Mouse (Mus musculus): ENCODE measurements around the gene Oxct1. TPM values are rescaled to one million over a fixed set of nuclear protein-coding genes. Genes with fewer than 3 reads are reported as not detected.
A peak's percentile ranks its signal among the peaks of the same experiment; 100 is the strongest.

The Oxct1 gene
- polyA plus RNA-seq, 1 experiment from 2014 or later, result 363 TPM

GRCm38 (mm10) chr15:4027671-4028410, 1.7 kb downstream of the Oxct1 start:
- no peaks in the 10 kb centered on the region for H3K36me3 ChIP-seq (ENCODE audit: insufficient read depth, low read length)
- H3K9me3 ChIP-seq (ENCODE audit: low read length), result no peaks in the 10 kb centered on the region
- ATAC-seq (ENCODE audit: low FRiP score, low TSS enrichment), result peak; percentile 5; the same call in 1 of the 2 replicates
- H3K9ac ChIP-seq (replicated peaks; ENCODE audit: low read length), result peak overlapping the region; percentile 93
- H3K27me3 ChIP-seq (ENCODE audit: insufficient read depth, low read length), result no peaks in the 10 kb centered on the region
- peak overlapping the region; percentile 89 for H3K4me3 ChIP-seq (ENCODE audit: low read length)
- 4% methylated on average over 6 of the region's 6 CpGs for WGBS
- H3K27ac ChIP-seq (ENCODE audit: low read length), result peak overlapping the region; percentile 98
- H3K4me1 ChIP-seq (ENCODE audit: insufficient read depth, low read length), result peaks cover 23% of the 10 kb centered on the region
- peak overlapping the region; percentile 64 for H3K4me2 ChIP-seq (replicated peaks; ENCODE audit: low read depth, low read length)

GRCm38 (mm10) chr15:4028411-4028700, 2.2 kb downstream of the Oxct1 start:
- Histone ChIP-seq H3K9ac (replicated peaks; ENCODE audit: low read length) (no peak overlapping the region), H3K36me3 (ENCODE audit: insufficient read depth, low read length) (no peaks in the 10 kb centered on the region), H3K4me3 (ENCODE audit: low read length) (peak overlapping the region; percentile 89; the same call in 1 of the 2 replicates), H3K27ac (ENCODE audit: low read length) (peak overlapping the region; percentile 98), H3K27me3 (ENCODE audit: insufficient read depth, low read length) (no peaks in the 10 kb centered on the region), H3K9me3 (ENCODE audit: low read length) (no peaks in the 10 kb centered on the region), H3K4me1 (ENCODE audit: insufficient read depth, low read length) (peaks cover 23% of the 10 kb centered on the region), H3K4me2 (replicated peaks; ENCODE audit: low read depth, low read length) (peak overlapping the region; percentile 64)
- ATAC-seq (ENCODE audit: low FRiP score, low TSS enrichment), result no peak
- WGBS, result 70% methylated on average over 6 of the region's 6 CpGs

GRCm38 (mm10) chr15:4028960-4029359, 2.8 kb downstream of the Oxct1 start:
- Histone ChIP-seq H3K9me3 (ENCODE audit: low read length) (no peaks in the 10 kb centered on the region), H3K27ac (ENCODE audit: low read length) (peak overlapping the region; percentile 98), H3K4me2 (replicated peaks; ENCODE audit: low read depth, low read length) (no peak overlapping the region), H3K27me3 (ENCODE audit: insufficient read depth, low read length) (no peaks in the 10 kb centered on the region), H3K4me3 (ENCODE audit: low read length) (no peak overlapping the region), H3K9ac (replicated peaks; ENCODE audit: low read length) (no peak overlapping the region), H3K36me3 (ENCODE audit: insufficient read depth, low read length) (no peaks in the 10 kb centered on the region), H3K4me1 (ENCODE audit: insufficient read depth, low read length) (peaks cover 23% of the 10 kb centered on the region)
- no peak for ATAC-seq (ENCODE audit: low FRiP score, low TSS enrichment)

- WGBS, result 75% methylated on average over 3 of the region's 3 CpGs
- Histone ChIP-seq H3K9me3 (ENCODE audit: low read length) (no peaks in the 10 kb centered on the region), H3K4me2 (replicated peaks; ENCODE audit: low read depth, low read length) (no peak overlapping the region), H3K36me3 (ENCODE audit: insufficient read depth, low read length) (peaks cover 12% of the 10 kb centered on the region), H3K27ac (ENCODE audit: low read length) (no peak overlapping the region), H3K27me3 (ENCODE audit: insufficient read depth, low read length) (no peaks in the 10 kb centered on the region), H3K9ac (replicated peaks; ENCODE audit: low read length) (no peak overlapping the region), H3K4me1 (ENCODE audit: insufficient read depth, low read length) (peaks cover 3% of the 10 kb centered on the region; the same call in 1 of the 2 replicates), H3K4me3 (ENCODE audit: low read length) (no peak overlapping the region)
- no peak for ATAC-seq (ENCODE audit: low FRiP score, low TSS enrichment)
These were observed 7.2 kb downstream of the Oxct1 start for GRCm38 (mm10) chr15:4033168-4034004.

GRCm38 (mm10) chr15:4042423-4042822, 16.2 kb downstream of the Oxct1 start:
- H3K4me3 ChIP-seq (ENCODE audit: low read length), result no peak overlapping the region
- no peak overlapping the region for H3K4me2 ChIP-seq (replicated peaks; ENCODE audit: low read depth, low read length)
- H3K9ac ChIP-seq (replicated peaks; ENCODE audit: low read length), result no peak overlapping the region
- no peaks in the 10 kb centered on the region for H3K9me3 ChIP-seq (ENCODE audit: low read length)
- 74% methylated on average over 3 of the region's 3 CpGs for WGBS
- ATAC-seq (ENCODE audit: low FRiP score, low TSS enrichment), result no peak
- H3K27ac ChIP-seq (ENCODE audit: low read length), result no peak overlapping the region
- H3K4me1 ChIP-seq (ENCODE audit: insufficient read depth, low read length), result no peaks in the 10 kb centered on the region; the same call in 1 of the 2 replicates
- no peaks in the 10 kb centered on the region for H3K27me3 ChIP-seq (ENCODE audit: insufficient read depth, low read length)
- peaks cover 20% of the 10 kb centered on the region for H3K36me3 ChIP-seq (ENCODE audit: insufficient read depth, low read length)

GRCm38 (mm10) chr15:4043032-4043471, 16.9 kb downstream of the Oxct1 start:
- peak; percentile 35; the same call in 1 of the 2 replicates for ATAC-seq (ENCODE audit: low FRiP score, low TSS enrichment)
- H3K9me3 ChIP-seq (ENCODE audit: low read length), result no peaks in the 10 kb centered on the region
- WGBS, result 25% methylated on average over 4 of the region's 4 CpGs
- H3K9ac ChIP-seq (replicated peaks; ENCODE audit: low read length), result no peak overlapping the region
- no peak overlapping the region for H3K4me3 ChIP-seq (ENCODE audit: low read length)
- peaks cover 16% of the 10 kb centered on the region for H3K36me3 ChIP-seq (ENCODE audit: insufficient read depth, low read length)
- H3K27me3 ChIP-seq (ENCODE audit: insufficient read depth, low read length), result no peaks in the 10 kb centered on the region
- no peak overlapping the region for H3K27ac ChIP-seq (ENCODE audit: low read length)
- H3K4me2 ChIP-seq (replicated peaks; ENCODE audit: low read depth, low read length), result no peak overlapping the region
- H3K4me1 ChIP-seq (ENCODE audit: insufficient read depth, low read length), result no peaks in the 10 kb centered on the region; the same call in 1 of the 2 replicates

- Histone ChIP-seq H3K4me3 (ENCODE audit: low read length) (no peak overlapping the region), H3K9me3 (ENCODE audit: low read length) (no peaks in the 10 kb centered on the region), H3K4me1 (ENCODE audit: insufficient read depth, low read length) (no peaks in the 10 kb centered on the region), H3K36me3 (ENCODE audit: insufficient read depth, low read length) (peaks cover 37% of the 10 kb centered on the region), H3K27ac (ENCODE audit: low read length) (no peak overlapping the region), H3K9ac (replicated peaks; ENCODE audit: low read length) (no peak overlapping the region), H3K4me2 (replicated peaks; ENCODE audit: low read depth, low read length) (no peak overlapping the region), H3K27me3 (ENCODE audit: insufficient read depth, low read length) (no peaks in the 10 kb centered on the region)
- peak; percentile 65; the same call in 1 of the 2 replicates for ATAC-seq (ENCODE audit: low FRiP score, low TSS enrichment)
- 17% methylated on average over 5 of the region's 5 CpGs for WGBS
These were observed 30.4 kb downstream of the Oxct1 start for GRCm38 (mm10) chr15:4056627-4057026.

GRCm38 (mm10) chr15:4063574-4063973, 37.4 kb downstream of the Oxct1 start:
- Histone ChIP-seq H3K9ac (replicated peaks; ENCODE audit: low read length) (no peak overlapping the region), H3K4me2 (replicated peaks; ENCODE audit: low read depth, low read length) (no peak overlapping the region), H3K36me3 (ENCODE audit: insufficient read depth, low read length) (peaks cover 36% of the 10 kb centered on the region), H3K4me1 (ENCODE audit: insufficient read depth, low read length) (no peaks in the 10 kb centered on the region), H3K9me3 (ENCODE audit: low read length) (no peaks in the 10 kb centered on the region), H3K27me3 (ENCODE audit: insufficient read depth, low read length) (no peaks in the 10 kb centered on the region), H3K4me3 (ENCODE audit: low read length) (no peak overlapping the region), H3K27ac (ENCODE audit: low read length) (no peak overlapping the region)
- ATAC-seq (ENCODE audit: low FRiP score, low TSS enrichment), result no peak
- 92% methylated on average over 5 of the region's 5 CpGs for WGBS

GRCm38 (mm10) chr15:4064013-4064412, 37.8 kb downstream of the Oxct1 start:
- Histone ChIP-seq H3K27ac (ENCODE audit: low read length) (no peak overlapping the region), H3K9ac (replicated peaks; ENCODE audit: low read length) (no peak overlapping the region), H3K9me3 (ENCODE audit: low read length) (no peaks in the 10 kb centered on the region), H3K4me2 (replicated peaks; ENCODE audit: low read depth, low read length) (no peak overlapping the region), H3K27me3 (ENCODE audit: insufficient read depth, low read length) (no peaks in the 10 kb centered on the region), H3K36me3 (ENCODE audit: insufficient read depth, low read length) (peaks cover 34% of the 10 kb centered on the region), H3K4me3 (ENCODE audit: low read length) (no peak overlapping the region), H3K4me1 (ENCODE audit: insufficient read depth, low read length) (no peaks in the 10 kb centered on the region)
- WGBS, result 91% methylated on average over 7 of the region's 7 CpGs
- ATAC-seq (ENCODE audit: low FRiP score, low TSS enrichment), result no peak

- ATAC-seq (ENCODE audit: low FRiP score, low TSS enrichment), result no peak
- H3K36me3 ChIP-seq (ENCODE audit: insufficient read depth, low read length), result peaks cover 31% of the 10 kb centered on the region
- H3K9me3 ChIP-seq (ENCODE audit: low read length), result no peaks in the 10 kb centered on the region
These were observed 38.5 kb downstream of the Oxct1 start for GRCm38 (mm10) chr15:4064694-4065093.

More at GRCm38 (mm10) chr15:4064694-4065093, 38.5 kb downstream of the Oxct1 start:
- Histone ChIP-seq H3K27me3 (ENCODE audit: insufficient read depth, low read length) (no peaks in the 10 kb centered on the region), H3K27ac (ENCODE audit: low read length) (no peak overlapping the region), H3K4me3 (ENCODE audit: low read length) (no peak overlapping the region), H3K9ac (replicated peaks; ENCODE audit: low read length) (no peak overlapping the region), H3K4me1 (ENCODE audit: insufficient read depth, low read length) (no peaks in the 10 kb centered on the region), H3K4me2 (replicated peaks; ENCODE audit: low read depth, low read length) (no peak overlapping the region)
- 94% methylated on average over 5 of the region's 5 CpGs for WGBS

Data from kidney, embryonic 16.5 days (tissue).